Mouse (Mus musculus): Measurements from ENCODE around the gene Gli2. TPM values are rescaled to one million over a fixed set of nuclear protein-coding genes. Genes with fewer than 3 reads are reported as not detected.

The Gli2 gene
- polyA plus RNA-seq, 1 experiment from 2014 or later, result 6.5 TPM

GRCm38 (mm10) chr1:119015108-119015507 is 38.3 kb downstream of the Gli2 start:
- Histone ChIP-seq H3K9ac (replicated peaks; ENCODE audit: low read length) (no peak overlapping the region), H3K4me1 (ENCODE audit: insufficient read depth, low read length) (no peaks in the 10 kb centered on the region), H3K4me3 (ENCODE audit: low read length) (no peak overlapping the region), H3K9me3 (ENCODE audit: low read length) (no peaks in the 10 kb centered on the region), H3K4me2 (replicated peaks; ENCODE audit: low read depth, low read length) (no peak overlapping the region), H3K27ac (ENCODE audit: low read length) (no peak overlapping the region), H3K27me3 (ENCODE audit: insufficient read depth, low read length) (no peaks in the 10 kb centered on the region), H3K36me3 (ENCODE audit: insufficient read depth, low read length) (no peaks in the 10 kb centered on the region)
- 70% methylated on average over 6 of the region's 6 CpGs for WGBS
- no peak for ATAC-seq (ENCODE audit: low FRiP score, low TSS enrichment)

GRCm38 (mm10) chr1:119008949-119009348 is 44.5 kb downstream of the Gli2 start:
- ATAC-seq (ENCODE audit: low FRiP score, low TSS enrichment), result no peak
- no peaks in the 10 kb centered on the region for H3K4me1 ChIP-seq (ENCODE audit: insufficient read depth, low read length)
- H3K36me3 ChIP-seq (ENCODE audit: insufficient read depth, low read length), result no peaks in the 10 kb centered on the region
- H3K27ac ChIP-seq (ENCODE audit: low read length), result no peak overlapping the region
- no peaks in the 10 kb centered on the region for H3K9me3 ChIP-seq (ENCODE audit: low read length)
- H3K4me3 ChIP-seq (ENCODE audit: low read length), result no peak overlapping the region
- H3K27me3 ChIP-seq (ENCODE audit: insufficient read depth, low read length), result peaks cover 3% of the 10 kb centered on the region; the same call in 1 of the 2 replicates
- H3K9ac ChIP-seq (replicated peaks; ENCODE audit: low read length), result no peak overlapping the region
- H3K4me2 ChIP-seq (replicated peaks; ENCODE audit: low read depth, low read length), result no peak overlapping the region

GRCm38 (mm10) chr1:119003852-119004398 is 49.5 kb downstream of the Gli2 start:
- no peak overlapping the region for H3K4me3 ChIP-seq (ENCODE audit: low read length)
- H3K27me3 ChIP-seq (ENCODE audit: insufficient read depth, low read length), result peaks cover 11% of the 10 kb centered on the region
- H3K27ac ChIP-seq (ENCODE audit: low read length), result no peak overlapping the region
- no peaks in the 10 kb centered on the region for H3K9me3 ChIP-seq (ENCODE audit: low read length)
- ATAC-seq (ENCODE audit: low FRiP score, low TSS enrichment), result no peak
- H3K9ac ChIP-seq (replicated peaks; ENCODE audit: low read length), result no peak overlapping the region
- no peaks in the 10 kb centered on the region for H3K36me3 ChIP-seq (ENCODE audit: insufficient read depth, low read length)
- peaks cover 9% of the 10 kb centered on the region; the same call in 1 of the 2 replicates for H3K4me1 ChIP-seq (ENCODE audit: insufficient read depth, low read length)
- WGBS, result 61% methylated on average over 1 of the region's 1 CpGs
- H3K4me2 ChIP-seq (replicated peaks; ENCODE audit: low read depth, low read length), result no peak overlapping the region

GRCm38 (mm10) chr1:119001454-119002034 is 51.9 kb downstream of the Gli2 start:
- peaks cover 26% of the 10 kb centered on the region for H3K27me3 ChIP-seq (ENCODE audit: insufficient read depth, low read length)
- WGBS, result 28% methylated on average over 12 of the region's 12 CpGs
- ATAC-seq (ENCODE audit: low FRiP score, low TSS enrichment), result peak; percentile 62; the same call in 1 of the 2 replicates

GRCm38 (mm10) chr1:118994482-118995105 is 58.8 kb downstream of the Gli2 start:
- Histone ChIP-seq H3K9me3 (ENCODE audit: low read length) (no peaks in the 10 kb centered on the region; the same call in 1 of the 2 replicates), H3K9ac (replicated peaks; ENCODE audit: low read length) (no peak overlapping the region), H3K36me3 (ENCODE audit: insufficient read depth, low read length) (no peaks in the 10 kb centered on the region), H3K27ac (ENCODE audit: low read length) (no peak overlapping the region), H3K4me3 (ENCODE audit: low read length) (no peak overlapping the region), H3K4me2 (replicated peaks; ENCODE audit: low read depth, low read length) (no peak overlapping the region), H3K4me1 (ENCODE audit: insufficient read depth, low read length) (no peaks in the 10 kb centered on the region), H3K27me3 (ENCODE audit: insufficient read depth, low read length) (peaks cover 51% of the 10 kb centered on the region)
- 55% methylated on average over 8 of the region's 8 CpGs for WGBS
- ATAC-seq (ENCODE audit: low FRiP score, low TSS enrichment), result peak; percentile 60; the same call in 1 of the 2 replicates

More at GRCm38 (mm10) chr1:119001454-119002034, 51.9 kb downstream of the Gli2 start:
- Histone ChIP-seq H3K4me1 (ENCODE audit: insufficient read depth, low read length) (peaks cover 9% of the 10 kb centered on the region; the same call in 1 of the 2 replicates), H3K9ac (replicated peaks; ENCODE audit: low read length) (peak overlapping the region; percentile 9; the same call in 1 of the 2 replicates), H3K4me2 (replicated peaks; ENCODE audit: low read depth, low read length) (0 out of 2 replicates have a peak overlapping the region, but pooled peaks have one; percentile 14), H3K4me3 (ENCODE audit: low read length) (no peak overlapping the region), H3K9me3 (ENCODE audit: low read length) (no peaks in the 10 kb centered on the region), H3K36me3 (ENCODE audit: insufficient read depth, low read length) (no peaks in the 10 kb centered on the region), H3K27ac (ENCODE audit: low read length) (no peak overlapping the region)

- no peaks in the 10 kb centered on the region; the same call in 1 of the 2 replicates for H3K9me3 ChIP-seq (ENCODE audit: low read length)
- no peak overlapping the region for H3K27ac ChIP-seq (ENCODE audit: low read length)
- ATAC-seq (ENCODE audit: low FRiP score, low TSS enrichment), result no peak
- WGBS, result 57% methylated on average over 5 of the region's 5 CpGs
- no peaks in the 10 kb centered on the region for H3K36me3 ChIP-seq (ENCODE audit: insufficient read depth, low read length)
- 0 out of 2 replicates have a peak, but pooled peaks cover under 1% of the 10 kb centered on the region for H3K4me1 ChIP-seq (ENCODE audit: insufficient read depth, low read length)
- H3K27me3 ChIP-seq (ENCODE audit: insufficient read depth, low read length), result peaks cover 55% of the 10 kb centered on the region
- no peak overlapping the region for H3K9ac ChIP-seq (replicated peaks; ENCODE audit: low read length)
- H3K4me3 ChIP-seq (ENCODE audit: low read length), result no peak overlapping the region
- H3K4me2 ChIP-seq (replicated peaks; ENCODE audit: low read depth, low read length), result no peak overlapping the region
Observed at GRCm38 (mm10) chr1:118993775-118994174, 59.6 kb downstream of the Gli2 start.

- H3K36me3 ChIP-seq (ENCODE audit: insufficient read depth, low read length), result no peaks in the 10 kb centered on the region
- no peak overlapping the region for H3K9ac ChIP-seq (replicated peaks; ENCODE audit: low read length)
- WGBS, result 42% methylated on average over 6 of the region's 6 CpGs
- no peak overlapping the region for H3K4me3 ChIP-seq (ENCODE audit: low read length)
- H3K4me2 ChIP-seq (replicated peaks; ENCODE audit: low read depth, low read length), result no peak overlapping the region
- H3K4me1 ChIP-seq (ENCODE audit: insufficient read depth, low read length), result peaks cover 12% of the 10 kb centered on the region
- H3K9me3 ChIP-seq (ENCODE audit: low read length), result no peaks in the 10 kb centered on the region
- no peak for ATAC-seq (ENCODE audit: low FRiP score, low TSS enrichment)
- H3K27me3 ChIP-seq (ENCODE audit: insufficient read depth, low read length), result peaks cover 28% of the 10 kb centered on the region; the same call in 1 of the 2 replicates
- H3K27ac ChIP-seq (ENCODE audit: low read length), result no peak overlapping the region
Observed at GRCm38 (mm10) chr1:118988331-118988730, 65.1 kb downstream of the Gli2 start.

GRCm38 (mm10) chr1:118987538-118987937 is 65.9 kb downstream of the Gli2 start:
- 65% methylated on average over 11 of the region's 11 CpGs for WGBS
- Histone ChIP-seq H3K9ac (replicated peaks; ENCODE audit: low read length) (no peak overlapping the region), H3K27me3 (ENCODE audit: insufficient read depth, low read length) (peaks cover 25% of the 10 kb centered on the region; the same call in 1 of the 2 replicates), H3K4me3 (ENCODE audit: low read length) (no peak overlapping the region), H3K36me3 (ENCODE audit: insufficient read depth, low read length) (no peaks in the 10 kb centered on the region), H3K27ac (ENCODE audit: low read length) (no peak overlapping the region), H3K4me2 (replicated peaks; ENCODE audit: low read depth, low read length) (no peak overlapping the region), H3K9me3 (ENCODE audit: low read length) (no peaks in the 10 kb centered on the region), H3K4me1 (ENCODE audit: insufficient read depth, low read length) (peaks cover 20% of the 10 kb centered on the region)
- no peak for ATAC-seq (ENCODE audit: low FRiP score, low TSS enrichment)

- H3K27me3 ChIP-seq (ENCODE audit: insufficient read depth, low read length), result peaks cover 6% of the 10 kb centered on the region; the same call in 1 of the 2 replicates
- no peaks in the 10 kb centered on the region for H3K36me3 ChIP-seq (ENCODE audit: insufficient read depth, low read length)
- H3K4me3 ChIP-seq (ENCODE audit: low read length), result no peak overlapping the region
- H3K4me2 ChIP-seq (replicated peaks; ENCODE audit: low read depth, low read length), result no peak overlapping the region
- peak overlapping the region; percentile 90 for H3K27ac ChIP-seq (ENCODE audit: low read length)
- peaks cover 35% of the 10 kb centered on the region for H3K4me1 ChIP-seq (ENCODE audit: insufficient read depth, low read length)
- H3K9me3 ChIP-seq (ENCODE audit: low read length), result no peaks in the 10 kb centered on the region
- no peak overlapping the region for H3K9ac ChIP-seq (replicated peaks; ENCODE audit: low read length)
- 34% methylated on average over 2 of the region's 2 CpGs for WGBS
- no peak for ATAC-seq (ENCODE audit: low FRiP score, low TSS enrichment)
Observed at GRCm38 (mm10) chr1:118983389-118983788, 70.0 kb downstream of the Gli2 start.

- 3% methylated on average over 5 of the region's 5 CpGs for WGBS
- Histone ChIP-seq H3K9ac (replicated peaks; ENCODE audit: low read length) (no peak overlapping the region), H3K4me2 (replicated peaks; ENCODE audit: low read depth, low read length) (peak overlapping the region; percentile 49), H3K4me3 (ENCODE audit: low read length) (no peak overlapping the region), H3K36me3 (ENCODE audit: insufficient read depth, low read length) (no peaks in the 10 kb centered on the region), H3K27ac (ENCODE audit: low read length) (peak overlapping the region; percentile 90), H3K27me3 (ENCODE audit: insufficient read depth, low read length) (peaks cover 6% of the 10 kb centered on the region; the same call in 1 of the 2 replicates), H3K9me3 (ENCODE audit: low read length) (no peaks in the 10 kb centered on the region), H3K4me1 (ENCODE audit: insufficient read depth, low read length) (peaks cover 33% of the 10 kb centered on the region)
- ATAC-seq (ENCODE audit: low FRiP score, low TSS enrichment), result peak; percentile 77
Observed at GRCm38 (mm10) chr1:118982805-118983211, 70.6 kb downstream of the Gli2 start.

Data from kidney, embryonic 16.5 days (tissue).